Mouse (Mus musculus) heart, postnatal 36 days (tissue): ENCODE data around the gene Bub1. TPM values are rescaled to one million over a fixed set of nuclear protein-coding genes. Genes with fewer than 3 reads are reported as not detected.
A peak's percentile ranks its signal among the peaks of the same experiment; 100 is the strongest.

ENCODE experiments used
- DNase-seq, 2 experiments: peaks; one replicate each; pipeline ENCODE4 v3.0.0; 2021 to 2022
- intact Hi-C: fragments of 180-260 bp; cut with DNase I; formaldehyde crosslinking; loops from one replicate; pipeline ENCODE4 v1.15.1; 2025
- total RNA-seq, 2 experiments: library from RNA; stranded (reverse); gene quantifications; 2 replicates each; pipeline ENCODE4 v1.2.3; 2021

Bub1 gene
- total RNA-seq: under 1 TPM; 0.30 to 0.50 TPM

DNA sequence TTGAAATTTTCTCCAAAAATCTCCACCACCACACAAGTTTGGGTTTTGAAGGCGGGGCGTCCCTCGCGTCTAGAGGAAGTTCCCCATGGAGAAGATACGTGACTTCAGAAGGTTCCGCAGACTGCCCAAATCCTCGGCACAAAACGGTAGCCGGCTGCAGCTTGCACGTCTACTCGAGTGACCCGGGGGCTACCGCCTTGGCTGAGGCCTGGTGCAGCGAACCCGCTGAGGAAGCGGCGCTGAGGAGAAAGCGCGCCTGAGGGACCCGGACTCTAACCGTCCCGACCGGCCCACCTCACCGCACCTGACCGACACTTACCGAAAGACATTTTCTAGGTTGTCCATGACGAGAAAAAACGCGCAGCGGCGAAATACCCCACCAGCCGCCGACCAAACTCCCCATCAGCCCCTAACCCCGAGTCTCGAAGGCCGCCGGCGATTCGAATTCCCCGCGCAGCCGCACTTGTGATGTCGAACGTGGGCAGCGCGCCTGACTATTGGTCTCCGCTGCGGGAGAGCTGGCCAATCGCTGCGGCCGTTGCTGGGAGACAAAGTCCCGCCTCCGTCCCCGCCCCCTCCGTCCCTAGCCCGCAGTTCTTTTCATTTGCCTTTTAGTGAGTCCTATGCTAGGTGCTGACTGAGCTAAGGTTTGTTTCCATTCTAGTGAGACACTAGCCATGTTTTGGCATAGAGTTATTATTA lies at the start of gene Bub1:
Gene Bub1 (minus strand): TSS at position 465 of the 702 bp plus-strand sequence.
- peak; percentile 89 to 94 for DNase-seq
- intact Hi-C loops: no loop called here

DNA sequence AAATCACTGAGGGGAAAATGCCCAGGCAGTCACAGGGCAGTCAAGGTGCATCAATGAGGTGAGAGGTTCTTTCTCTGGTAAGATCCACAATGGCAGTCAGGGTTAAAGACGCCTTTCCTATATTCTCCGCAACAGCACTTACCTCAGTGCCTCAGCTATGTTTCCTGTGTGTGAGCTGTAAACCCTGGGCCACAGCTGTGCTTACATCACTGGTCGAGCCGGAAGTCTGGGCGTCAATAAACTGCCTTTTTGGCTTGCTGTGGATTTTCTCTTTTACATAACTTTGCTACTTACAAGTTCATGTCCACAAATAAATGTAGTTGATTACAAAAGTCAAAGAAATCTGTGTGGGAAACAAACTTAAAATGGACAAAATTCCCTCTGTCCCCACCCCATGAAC lies 49.4 kb upstream of the Bub1 start:
- DNase-seq: no peak
- intact Hi-C loops: no loop called here

- intact Hi-C loops: no loop called here
- DNase-seq: no peak
Measured at GRCm38 (mm10) chr2:127864381-127864780, 32.7 kb upstream of the Bub1 start.

- DNase-seq: peak; percentile 87 to 91
- intact Hi-C loops: no loop called here
Measured at GRCm38 (mm10) chr2:127854332-127854991, 22.8 kb upstream of the Bub1 start.

DNA sequence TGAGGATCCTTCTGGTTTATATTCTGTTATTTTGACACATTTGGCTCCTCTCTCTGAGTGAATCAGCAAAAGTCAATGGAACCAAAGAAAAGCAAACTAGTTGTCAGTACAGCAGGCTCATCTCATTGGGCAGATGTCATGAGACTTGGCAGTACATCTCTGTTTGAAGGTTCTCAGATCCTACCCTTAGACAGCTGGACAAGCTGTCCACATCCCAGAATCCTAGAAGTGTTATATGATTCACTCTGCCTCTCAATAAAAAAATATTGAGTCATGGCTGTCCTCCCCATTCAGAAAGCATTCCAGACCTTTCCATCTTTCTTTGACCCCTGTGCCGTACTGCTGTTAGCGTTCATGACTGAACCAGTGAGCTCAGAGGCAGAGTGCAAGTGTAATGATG lies 18.7 kb upstream of the Bub1 start:
- intact Hi-C loops: no loop called here
- no peak for DNase-seq

DNA sequence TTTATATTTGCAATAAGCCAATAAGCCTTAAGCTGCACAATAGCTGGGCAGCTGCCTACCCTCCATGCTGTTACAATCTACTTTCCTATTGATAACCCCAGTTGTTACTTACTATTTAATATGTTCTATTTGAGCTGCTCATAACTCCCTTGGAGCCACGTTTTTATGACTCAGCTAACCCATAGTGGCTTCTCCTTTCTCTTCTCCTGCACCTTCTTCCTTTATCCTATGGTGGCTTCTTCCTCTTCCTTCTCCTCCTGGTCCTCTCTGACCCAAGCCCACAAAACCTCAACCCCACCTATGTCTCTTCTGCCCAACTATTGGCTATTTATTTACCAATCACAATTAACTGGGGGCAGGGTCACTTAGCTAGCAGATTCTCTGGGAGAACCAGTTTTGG lies 14.9 kb upstream of the Bub1 start:
- intact Hi-C loops: no loop called here
- DNase-seq: no peak

GRCm38 (mm10) chr2:127846008-127846407 lies 14.3 kb upstream of the Bub1 start:
- intact Hi-C loops: no loop called here
- DNase-seq: no peak

- intact Hi-C loops: no loop called here
- peak in 1 of 2 experiments; percentile 19 for DNase-seq
Measured at GRCm38 (mm10) chr2:127845346-127845982, 13.8 kb upstream of the Bub1 start.

DNA sequence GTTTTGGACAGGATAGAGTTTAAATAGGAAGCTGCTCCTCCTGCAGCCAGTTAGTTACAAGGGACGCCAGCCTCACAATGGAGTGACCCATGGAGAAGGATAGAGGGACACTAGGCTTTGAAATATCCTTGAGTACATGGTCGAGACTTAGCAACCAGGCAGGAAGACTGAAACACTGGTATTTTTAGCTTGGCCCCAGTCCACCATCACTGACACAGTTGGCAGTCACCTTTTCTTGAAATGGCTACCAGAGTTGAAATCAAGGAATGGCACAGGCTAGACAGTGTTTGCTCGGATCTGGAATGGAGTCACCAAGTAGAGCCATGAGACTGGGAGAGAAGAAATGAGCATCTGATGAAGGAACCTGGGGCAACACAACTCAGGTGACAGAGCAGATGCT lies 10.8 kb upstream of the Bub1 start:
- DNase-seq: no peak
- intact Hi-C loops: loop anchor here (5.0 kb wide), 1 partner anchor 235 kb away; no protein-coding TSS in a partner anchor

- DNase-seq: no peak
- intact Hi-C loops: loop anchor here (5.0 kb wide), 1 partner anchor 234 kb away; no protein-coding TSS in a partner anchor
Measured at GRCm38 (mm10) chr2:127841402-127841801, 9.7 kb upstream of the Bub1 start.

GRCm38 (mm10) chr2:127839425-127839824 lies 7.8 kb upstream of the Bub1 start:
- no peak for DNase-seq
- intact Hi-C loops: no loop called here

DNA sequence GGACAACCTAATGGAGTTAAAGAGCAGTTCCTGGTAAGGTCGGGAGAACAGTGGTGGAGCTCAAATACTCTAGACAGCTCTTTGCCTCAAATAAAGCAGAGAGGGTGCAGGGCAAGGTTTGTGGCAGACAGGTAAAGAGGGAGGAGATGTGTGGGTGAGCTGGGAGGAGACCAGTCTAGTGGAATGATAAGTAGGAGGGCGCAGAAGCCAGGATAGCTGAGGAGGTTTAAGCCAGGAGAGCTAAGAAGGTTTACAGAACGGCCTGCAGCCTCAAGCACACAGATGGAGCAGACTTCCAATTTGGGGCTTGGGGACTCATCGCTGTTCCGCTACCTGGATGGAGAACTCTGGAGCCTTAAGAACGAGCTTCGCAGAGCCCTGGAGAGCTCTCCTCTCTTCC lies 6.9 kb upstream of the Bub1 start, which contains the start of gene Acoxl:
Gene Acoxl (plus strand): TSS at position 301 of the 400 bp plus-strand sequence.
- intact Hi-C loops: no loop called here
- DNase-seq: no peak

GRCm38 (mm10) chr2:127832833-127833190 lies 1.1 kb upstream of the Bub1 start:
- intact Hi-C loops: no loop called here
- no peak for DNase-seq

DNA sequence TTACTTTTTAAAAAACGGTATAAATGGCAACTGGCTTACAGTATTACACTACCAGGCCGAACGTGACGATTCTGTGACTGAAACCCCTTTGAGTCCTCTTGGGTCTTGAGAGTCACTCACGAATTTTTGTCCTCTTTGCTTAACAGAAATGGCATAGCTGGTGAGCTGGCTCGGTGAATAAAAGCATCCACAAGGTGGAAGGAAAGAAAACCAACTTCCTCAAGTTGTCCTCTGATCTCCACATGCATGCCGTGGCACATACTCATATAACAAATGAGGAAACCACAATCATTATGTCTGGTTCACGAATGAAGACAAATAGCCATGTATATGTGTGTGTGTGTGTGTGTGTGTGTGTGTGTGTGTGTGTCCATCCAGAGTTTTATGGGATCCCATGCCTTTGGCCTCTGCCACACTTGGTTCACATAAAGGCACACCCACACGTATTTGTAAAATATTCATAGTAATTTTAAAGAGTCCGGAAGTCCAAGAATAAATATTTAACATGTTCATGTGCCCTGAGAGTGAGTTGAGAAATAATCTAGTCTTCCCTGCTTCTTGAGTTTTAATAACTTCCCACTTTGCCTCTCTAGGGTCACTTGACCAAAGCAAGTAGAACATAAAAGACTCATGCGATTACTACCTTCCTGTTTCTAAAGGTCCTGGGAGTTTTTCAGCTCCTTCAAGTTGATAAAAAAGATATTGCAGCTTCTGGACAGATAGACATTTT lies 603 bp upstream of the Bub1 start:
- intact Hi-C loops: no loop called here
- no peak for DNase-seq

DNA sequence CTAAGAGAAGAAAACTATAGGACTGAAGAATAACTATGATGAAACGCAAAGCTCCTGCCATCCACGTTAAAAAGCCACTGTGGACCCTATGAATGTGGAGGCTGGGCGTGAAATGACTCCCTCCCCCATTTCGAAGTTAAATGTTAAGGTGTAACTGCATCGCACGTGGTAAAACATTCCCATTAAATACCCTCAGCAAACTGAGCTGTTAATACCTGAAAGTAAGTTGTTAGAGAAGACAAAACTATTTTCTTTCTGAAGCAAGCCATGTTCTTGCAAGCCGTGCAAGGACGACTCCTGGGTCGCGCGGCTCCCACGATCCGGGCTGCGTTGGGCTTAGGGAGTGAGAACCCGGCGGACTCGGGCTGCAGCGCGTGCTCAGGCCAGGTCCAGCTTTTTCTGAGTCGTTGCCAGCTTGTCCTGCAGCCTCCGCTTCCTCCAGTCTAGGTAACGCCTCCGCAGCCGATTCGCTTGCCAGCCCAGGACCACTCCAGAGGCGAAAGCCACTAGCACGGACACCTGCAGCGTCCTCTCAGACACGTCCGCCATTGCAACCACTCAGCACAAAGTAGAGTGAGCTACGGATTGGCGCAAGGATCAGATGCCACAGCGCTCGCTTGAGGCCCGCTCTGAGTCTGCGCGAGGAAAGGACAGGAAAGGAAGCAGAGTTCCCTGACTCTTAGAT lies 39.6 kb downstream of the Bub1 start, which contains the start of gene Mtln:
Gene Mtln (minus strand): TSS at position 570 of the 685 bp plus-strand sequence.
- peak; percentile 83 to 86 for DNase-seq
- intact Hi-C loops: no loop called here

DNA sequence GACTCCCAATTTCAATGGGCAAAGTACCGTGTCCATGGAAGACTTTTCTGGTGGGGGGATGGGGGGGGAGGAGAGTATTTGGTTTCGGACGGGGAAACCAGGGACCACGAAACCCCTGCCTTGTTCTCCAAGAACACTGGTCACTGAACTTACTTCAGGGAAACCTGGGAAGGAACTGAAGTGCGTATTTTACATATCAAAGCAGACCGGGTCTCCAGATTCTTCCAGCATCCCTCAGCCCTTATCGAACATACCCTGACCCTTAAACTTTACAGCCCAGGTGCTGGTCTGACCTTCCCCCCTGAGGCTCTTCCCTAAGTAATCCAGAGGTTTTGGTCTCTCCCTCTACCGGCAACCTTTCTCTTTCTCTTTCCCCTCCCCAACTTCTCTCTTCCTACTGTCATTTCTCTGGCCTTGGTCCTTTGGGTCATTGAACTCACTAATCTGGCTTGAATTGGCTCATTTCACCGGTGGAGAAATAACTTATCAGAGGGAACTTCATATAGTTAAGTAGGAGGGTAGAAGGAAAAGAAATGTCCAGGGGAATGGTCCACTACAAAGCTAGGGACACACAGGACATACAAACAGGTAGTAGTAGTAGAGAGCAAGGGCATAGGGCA lies 41.9 kb downstream of the Bub1 start:
- DNase-seq: no peak
- intact Hi-C loops: no loop called here

- intact Hi-C loops: no loop called here
- no peak for DNase-seq
Measured at GRCm38 (mm10) chr2:127789138-127789537, 42.5 kb downstream of the Bub1 start.

- intact Hi-C loops: no loop called here
Measured at GRCm38 (mm10) chr2:127788440-127789116, 43.1 kb downstream of the Bub1 start, which contains the start of gene Nphp1. TSS of gene Nphp1 (minus strand) at chr2:127788897.

DNA sequence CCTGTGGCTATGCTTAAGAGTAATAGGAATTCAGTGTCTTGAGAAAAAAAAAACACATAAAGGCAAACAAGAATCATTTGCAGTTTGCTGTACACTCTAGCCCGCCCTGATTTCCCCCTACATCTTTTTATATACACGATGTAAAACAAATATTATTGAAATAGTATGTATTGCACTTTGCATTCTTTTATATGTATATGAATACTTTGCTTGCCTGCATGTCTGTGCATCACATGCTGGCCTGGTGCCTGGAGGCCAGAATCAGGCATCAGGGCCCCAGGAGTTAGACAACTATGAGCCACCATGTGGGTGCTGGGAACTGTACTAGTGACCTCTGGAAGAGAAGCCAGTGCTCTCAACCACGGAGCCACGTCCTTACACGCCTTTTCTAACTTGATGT lies 44.4 kb downstream of the Bub1 start:
- intact Hi-C loops: no loop called here
- no peak for DNase-seq

More at GRCm38 (mm10) chr2:127788440-127789116, 43.1 kb downstream of the Bub1 start, which contains the start of gene Nphp1:
- peak; percentile 84 to 87 for DNase-seq
